Mouse (Mus musculus) heart, adult 2 months (tissue): ENCODE measurements around the gene Tceal8. TPM values are rescaled to one million over a fixed set of nuclear protein-coding genes. Genes with fewer than 3 reads are reported as not detected.
"Not testable (repeated sequence)": the region's sequence is repeated elsewhere in the genome, so short reads cannot be mapped to it uniquely, and the experiment has no call there.

ENCODE experiments used
- DNase-seq, 2 experiments: peaks; one replicate each; pipeline ENCODE4 v3.0.0; 2021
- H3K27ac ChIP-seq: fragments of 200-600 bp; 2 replicates; pipeline ENCODE4 v1.8.1; 2022
- H3K27me3 ChIP-seq: fragments of 200-500 bp; 2 replicates; pipeline ENCODE4 v1.6.1; 2012; ENCODE audit warnings: mild to moderate bottlenecking, low read length, inconsistent platforms, mixed read lengths; ENCODE audit not compliant: control insufficient read depth, insufficient read depth
- H3K36me3 ChIP-seq: fragments of 200-500 bp; 2 replicates; pipeline ENCODE4 v1.6.1; 2012; ENCODE audit warnings: low read length, inconsistent platforms; ENCODE audit not compliant: control insufficient read depth, insufficient read depth
- H3K4me1 ChIP-seq: fragments of 200-500 bp; 2 replicates; pipeline ENCODE4 v1.6.1; 2011; ENCODE audit warnings: low read length; ENCODE audit not compliant: control insufficient read depth, insufficient read depth
- H3K4me3 ChIP-seq: fragments of 200-600 bp; 2 replicates; pipeline ENCODE4 v1.8.1; 2022
- H3K79me2 ChIP-seq: fragments of 200-500 bp; replicated peaks from 2 replicates; pipeline ENCODE4 v1.6.1; 2012; ENCODE audit warnings: mild to moderate bottlenecking, inconsistent platforms, low read length, moderate library complexity, mixed read lengths; ENCODE audit not compliant: control insufficient read depth, insufficient read depth
- H3K9ac ChIP-seq: fragments of 200-500 bp; 2 replicates; pipeline ENCODE4 v1.6.1; 2012; ENCODE audit warnings: low read depth, mild to moderate bottlenecking, control low read depth, inconsistent platforms, low read length, mixed read lengths
- CTCF ChIP-seq: fragments of 200-600 bp; IDR thresholded peaks from 2 replicates; pipeline ENCODE4 v1.8.1; 2022; ENCODE audit warnings: antibody characterized with exemption, mild to moderate bottlenecking, moderate library complexity
- EP300 ChIP-seq: fragments of 200-500 bp; IDR thresholded peaks from 2 replicates; pipeline ENCODE4 v1.6.1; 2011; ENCODE audit warnings: low read depth, low read length, control low read depth; ENCODE audit not compliant: insufficient read depth
- POLR2A ChIP-seq: fragments of 200-500 bp; IDR thresholded peaks from 2 replicates; pipeline ENCODE4 v1.6.1; 2011; ENCODE audit warnings: mild to moderate bottlenecking, low read depth, low read length, control low read depth; ENCODE audit not compliant: insufficient read depth
- WGBS: fragments of 180-500 bp; shearing (Covaris S2); methylation state at CpG from one replicate; pipeline ENCODE4 v1.1.7; 2018; 5-methylcytosine and 5-hydroxymethylcytosine counted together
- intact Hi-C: fragments of 180-260 bp; cut with DNase I; formaldehyde crosslinking; loops from one replicate; pipeline ENCODE4 v1.15.1; 2025
- polyA plus RNA-seq: library from polyadenylated mRNA; depleted of rRNA; stranded (reverse); fragments of >200 nt; gene quantifications from 2 replicates; pipeline ENCODE4 v1.2.3, GENCODE M21; 2012
- total RNA-seq, 2 experiments: library from RNA; stranded (reverse); gene quantifications; 2 replicates each; pipeline ENCODE4 v1.2.3; 2021

Gene Tceal8
- total and polyA plus RNA-seq, 3 experiments, result 7.8 to 15.4 (median 14.4) TPM

DNA sequence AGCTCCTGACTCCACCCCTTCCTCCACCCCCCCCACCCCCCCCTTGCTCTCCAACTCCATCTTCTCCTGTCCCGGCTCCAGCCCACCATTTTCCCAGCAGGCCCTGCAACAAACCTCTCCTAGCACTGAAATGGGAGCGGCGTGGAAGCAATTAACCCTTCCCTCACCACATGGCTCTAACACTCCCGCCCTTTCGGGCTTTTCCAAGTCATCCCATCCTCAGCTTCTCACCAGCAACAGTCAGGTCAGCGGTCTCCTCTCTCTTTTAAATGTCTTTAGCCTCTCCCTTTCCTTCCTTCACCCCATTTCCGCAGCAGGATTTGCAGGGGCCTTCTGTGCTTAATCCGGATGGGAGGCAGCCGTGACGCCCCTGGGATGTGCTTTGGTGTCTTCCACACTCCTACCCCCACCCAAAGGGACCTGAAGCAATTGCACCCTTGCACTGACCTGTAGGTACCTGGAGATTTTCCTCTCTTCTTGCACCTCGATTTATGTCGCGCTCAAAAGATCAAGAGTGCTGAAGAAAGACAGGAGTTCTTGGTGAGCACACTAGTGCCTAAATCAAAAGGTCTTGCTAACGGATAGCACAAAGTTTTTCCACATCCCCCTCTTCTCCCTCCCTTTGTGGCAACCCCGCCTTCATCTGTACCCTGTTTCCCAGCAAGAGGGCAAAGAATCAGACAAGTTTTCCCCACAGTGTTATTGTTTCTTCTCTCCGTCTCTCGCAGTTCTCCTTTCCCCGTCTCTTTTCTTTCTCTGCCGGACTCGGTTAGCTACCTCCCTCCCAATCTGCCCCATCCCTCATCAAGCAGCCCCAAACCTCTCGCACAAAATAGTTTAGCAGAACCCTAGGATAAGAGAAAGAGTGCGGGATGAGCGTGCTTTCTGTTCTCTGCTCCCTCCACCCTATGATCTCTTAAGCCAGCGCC lies 689 bp downstream of the Tceal8 start:
- peak overlapping the region; percentile 83 for H3K9ac ChIP-seq
- peak; percentile 55 to 60 for DNase-seq
- H3K4me1 ChIP-seq, result no peaks in the 10 kb centered on the region
- H3K27ac ChIP-seq, result peak overlapping the region; percentile 80
- H3K79me2 ChIP-seq, result no peaks in the 10 kb centered on the region
- H3K27me3 ChIP-seq, result no peaks in the 10 kb centered on the region
- peak overlapping the region; percentile 61 for H3K4me3 ChIP-seq
- intact Hi-C loops, result loop anchor here (5.0 kb wide), 1 partner anchor 876 kb away; the partner anchor contains the start of gene Fam199x
- TF ChIP-seq CTCF, result no peak
- TF ChIP-seq EP300, result no peak
- no peak for TF ChIP-seq POLR2A
- 19% methylated on average over 24 of the region's 24 CpGs for WGBS
- H3K36me3 ChIP-seq, result no peaks in the 10 kb centered on the region

DNA sequence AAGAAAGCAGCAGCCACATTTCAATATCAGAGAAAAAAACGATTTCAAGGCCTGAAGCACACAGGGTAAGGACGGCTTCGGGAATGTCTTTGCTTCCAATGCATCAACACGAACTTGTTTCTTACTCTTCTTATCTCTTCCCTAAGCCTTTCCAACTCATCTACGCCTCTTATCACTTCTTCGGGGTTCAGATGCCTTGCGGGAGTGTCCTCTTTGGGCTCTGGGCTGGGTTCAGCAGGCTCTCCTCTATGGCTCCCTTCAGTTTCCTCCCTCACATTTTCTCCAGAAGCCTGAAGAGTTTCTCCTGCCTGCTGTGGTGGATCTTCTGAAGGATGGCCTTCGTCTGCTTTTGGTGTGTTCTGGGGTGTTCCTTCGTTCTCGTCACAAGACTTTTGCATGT lies 1.5 kb downstream of the Tceal8 start:
- H3K36me3 ChIP-seq, result no peaks in the 10 kb centered on the region
- H3K9ac ChIP-seq, result no peak overlapping the region
- DNase-seq, result no peak
- intact Hi-C loops, result loop anchor here (5.0 kb wide), 1 partner anchor 877 kb away; the partner anchor contains the start of gene Fam199x
- H3K27ac ChIP-seq, result no peak overlapping the region
- H3K79me2 ChIP-seq, result no peaks in the 10 kb centered on the region
- H3K4me3 ChIP-seq, result no peak overlapping the region
- TF ChIP-seq EP300 (no peak), POLR2A (no peak), CTCF (no peak)
- H3K27me3 ChIP-seq, result no peaks in the 10 kb centered on the region
- 48% methylated on average over 10 of the region's 10 CpGs for WGBS
- H3K4me1 ChIP-seq, result no peaks in the 10 kb centered on the region

DNA sequence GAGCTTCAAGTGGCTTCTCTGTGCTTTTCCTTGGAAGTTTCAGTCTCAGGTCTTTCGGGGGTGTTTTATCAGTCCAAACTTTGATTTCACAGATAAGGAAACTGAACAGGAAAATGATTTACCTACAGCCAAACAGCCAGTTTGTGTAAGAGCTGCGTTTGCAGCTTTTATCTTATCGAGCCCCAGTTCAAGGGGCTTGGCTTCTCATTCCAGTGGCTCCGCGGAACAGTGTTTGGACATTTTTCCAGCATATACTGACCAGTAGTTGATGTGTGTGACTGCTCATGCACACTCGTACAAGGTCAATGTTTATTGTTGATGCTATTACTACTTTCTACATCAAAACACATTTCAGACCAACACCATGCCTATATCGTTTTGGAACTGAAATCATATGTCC lies 27.9 kb downstream of the Tceal8 start:
- no peak overlapping the region for H3K9ac ChIP-seq
- DNase-seq, result no peak
- TF ChIP-seq CTCF, result no peak
- TF ChIP-seq EP300, result no peak
- no peak for TF ChIP-seq POLR2A
- WGBS, result 32% methylated on average over 7 of the region's 7 CpGs
- no peaks in the 10 kb centered on the region for H3K4me1 ChIP-seq
- no peak overlapping the region for H3K27ac ChIP-seq
- intact Hi-C loops, result no loop called here
- H3K27me3 ChIP-seq, result no peaks in the 10 kb centered on the region
- no peaks in the 10 kb centered on the region for H3K36me3 ChIP-seq
- no peak overlapping the region for H3K4me3 ChIP-seq
- H3K79me2 ChIP-seq, result no peaks in the 10 kb centered on the region

DNA sequence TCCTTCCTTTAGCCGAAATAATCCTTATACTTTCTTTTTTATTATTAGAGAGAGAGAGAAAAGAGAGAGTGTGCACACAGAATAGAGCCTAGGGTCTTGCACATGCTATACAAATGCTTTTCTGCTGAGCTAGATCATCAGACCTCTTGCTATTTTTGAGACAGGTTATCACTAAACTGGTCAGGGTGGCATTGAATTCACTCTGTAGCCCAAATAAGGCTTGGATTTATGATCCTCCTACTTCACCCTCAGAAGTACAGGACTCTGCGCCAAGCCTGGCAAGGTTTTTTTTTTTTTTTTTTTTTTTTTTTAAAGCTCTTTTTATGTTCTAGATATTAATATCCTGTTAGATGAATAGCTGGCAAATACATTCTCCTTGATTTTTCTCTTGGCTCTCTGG lies 28.4 kb downstream of the Tceal8 start:
- TF ChIP-seq POLR2A, result no peak
- TF ChIP-seq CTCF, result no peak
- no peak overlapping the region for H3K4me3 ChIP-seq
- H3K27me3 ChIP-seq, result no peaks in the 10 kb centered on the region
- no peaks in the 10 kb centered on the region for H3K79me2 ChIP-seq
- no peak overlapping the region for H3K9ac ChIP-seq
- H3K36me3 ChIP-seq, result no peaks in the 10 kb centered on the region
- no peak for DNase-seq
- H3K4me1 ChIP-seq, result no peaks in the 10 kb centered on the region
- intact Hi-C loops, result no loop called here
- WGBS, result 47% methylated on average over 2 of the region's 2 CpGs
- H3K27ac ChIP-seq, result no peak overlapping the region

DNA sequence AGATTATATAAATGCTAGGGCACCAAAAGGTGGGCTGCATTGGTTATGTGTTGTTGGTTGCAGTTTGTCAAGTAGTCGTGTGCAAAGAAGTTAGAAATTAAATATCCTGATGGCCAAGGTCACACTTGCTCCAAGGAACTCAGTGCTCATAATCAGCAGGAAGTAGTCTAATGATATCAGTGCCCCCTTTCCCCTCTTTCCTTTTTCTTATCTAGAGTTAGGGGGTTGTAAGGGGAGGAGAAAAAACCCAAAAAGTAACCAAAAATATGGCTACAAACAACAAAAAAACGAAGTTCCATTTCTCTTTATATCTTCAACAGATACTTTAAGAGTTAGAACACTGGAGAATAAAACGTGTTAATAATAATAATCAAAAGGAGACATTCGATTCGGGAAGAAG lies 30.8 kb downstream of the Tceal8 start:
- Histone ChIP-seq H3K4me3 (no peak overlapping the region), H3K27me3 (no peaks in the 10 kb centered on the region), H3K4me1 (no peaks in the 10 kb centered on the region), H3K79me2 (no peaks in the 10 kb centered on the region), H3K27ac (no peak overlapping the region), H3K36me3 (no peaks in the 10 kb centered on the region), H3K9ac (no peak overlapping the region)
- no peak for DNase-seq
- TF ChIP-seq CTCF, result no peak
- no peak for TF ChIP-seq POLR2A
- TF ChIP-seq EP300, result no peak
- 63% methylated on average over 5 of the region's 5 CpGs for WGBS
- intact Hi-C loops, result no loop called here

DNA sequence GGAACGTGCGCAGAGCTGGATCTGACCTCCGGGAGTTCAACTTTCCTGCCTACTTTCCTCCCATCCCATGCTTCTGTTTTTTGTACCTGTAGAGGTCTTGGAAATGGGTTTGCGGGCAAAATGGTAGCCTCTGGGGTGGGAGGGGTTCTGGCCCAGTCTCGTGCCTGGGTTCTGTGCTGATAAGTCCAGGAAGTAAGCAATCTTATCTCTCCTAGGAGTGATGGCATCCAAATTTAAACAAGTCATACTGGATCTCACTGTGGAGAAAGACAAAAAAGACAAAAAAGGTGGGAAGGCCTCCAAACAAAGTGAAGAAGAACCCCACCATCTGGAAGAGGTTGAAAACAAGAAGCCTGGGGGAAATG lies 32.5 kb downstream of the Tceal8 start:
- H3K36me3 ChIP-seq, DNase-seq, H3K27ac ChIP-seq, H3K4me3 ChIP-seq, H3K4me1 ChIP-seq, H3K9ac ChIP-seq, intact Hi-C loops, H3K27me3 ChIP-seq, H3K79me2 ChIP-seq: not testable (repeated sequence)
- WGBS, result 35% methylated on average over 5 of the region's 5 CpGs

DNA sequence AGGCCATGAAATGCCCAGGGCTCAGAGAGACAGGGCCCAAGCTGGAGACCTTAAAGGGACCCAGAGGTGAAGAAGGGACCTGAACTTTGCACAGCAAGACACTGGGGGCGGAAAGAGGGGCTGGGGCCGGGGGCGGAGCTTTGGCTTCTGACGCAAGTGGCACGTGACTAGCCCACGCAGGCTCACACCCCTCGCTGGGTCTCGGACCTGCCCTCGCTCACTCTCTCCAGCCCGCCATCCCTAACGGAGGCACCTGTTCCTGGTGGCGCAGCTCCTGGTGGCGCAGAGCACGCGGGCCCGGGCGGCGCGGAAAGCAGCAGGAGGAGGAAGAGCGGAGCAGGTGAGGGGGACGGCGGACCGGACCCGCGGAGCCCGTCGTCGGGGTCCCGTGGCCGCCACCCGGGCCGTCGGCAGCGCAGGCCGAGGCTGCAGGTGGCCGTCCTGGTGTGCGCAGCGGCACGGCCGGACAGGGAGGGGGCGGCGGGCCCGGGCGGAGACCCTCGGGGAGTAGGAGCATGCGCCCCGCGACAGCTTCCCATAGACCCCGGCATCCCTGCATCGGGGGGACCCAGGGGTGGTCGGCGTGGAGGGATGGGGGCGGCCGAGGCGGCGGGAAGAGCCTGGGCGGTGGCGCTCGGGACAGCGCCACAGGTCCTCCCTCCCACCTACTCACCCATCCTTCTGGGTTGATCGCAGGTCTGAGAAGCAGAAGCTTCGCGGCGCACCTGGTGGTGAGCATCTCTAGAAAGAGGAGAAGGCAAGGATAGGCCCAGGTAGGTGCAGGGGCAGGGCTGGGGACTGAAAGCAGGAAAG lies 33.1 kb downstream of the Tceal8 start, which contains the start of gene Bex4:
Bex4 (plus strand) TSS at position 170 of the 813 bp plus-strand sequence.
- DNase-seq, H3K4me3 ChIP-seq, H3K79me2 ChIP-seq, H3K36me3 ChIP-seq, intact Hi-C loops, H3K4me1 ChIP-seq, H3K27me3 ChIP-seq, H3K27ac ChIP-seq, H3K9ac ChIP-seq: not testable (repeated sequence)
- 30% methylated on average over 15 of the region's 64 CpGs for WGBS
